Mouse (Mus musculus): ENCODE data around the gene Epb41l4b. TPM values are rescaled to one million over a fixed set of nuclear protein-coding genes. Genes with fewer than 3 reads are reported as not detected.

Gene Epb41l4b
- total RNA-seq, 2 experiments from 2014 or later, result 33.0 to 38.8 TPM

DNA sequence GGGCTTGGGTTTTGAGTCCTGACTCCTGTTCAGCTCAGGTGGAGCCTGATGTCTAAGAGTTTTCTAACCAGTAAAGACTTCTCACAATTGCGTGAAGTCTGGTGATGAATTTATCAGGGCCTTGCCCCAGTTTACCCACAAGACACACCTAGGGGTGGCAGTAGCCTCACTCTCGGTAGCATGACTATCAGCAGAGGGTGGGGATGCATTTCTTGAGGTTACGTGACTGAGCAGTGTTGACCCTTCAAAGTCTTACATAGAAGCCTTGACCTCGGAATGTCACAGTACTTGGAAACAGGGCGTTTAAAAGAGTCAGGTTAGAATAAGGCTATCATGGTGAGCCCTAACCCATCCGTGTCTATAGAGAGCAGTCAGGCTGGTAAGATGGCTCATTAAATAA lies 23.3 kb downstream of the Epb41l4b start:
- intact Hi-C loops (cut with DNase I), result no loop called here
- no peak for DNase-seq (ENCODE audit: low spot score in 2 of 2)

DNA sequence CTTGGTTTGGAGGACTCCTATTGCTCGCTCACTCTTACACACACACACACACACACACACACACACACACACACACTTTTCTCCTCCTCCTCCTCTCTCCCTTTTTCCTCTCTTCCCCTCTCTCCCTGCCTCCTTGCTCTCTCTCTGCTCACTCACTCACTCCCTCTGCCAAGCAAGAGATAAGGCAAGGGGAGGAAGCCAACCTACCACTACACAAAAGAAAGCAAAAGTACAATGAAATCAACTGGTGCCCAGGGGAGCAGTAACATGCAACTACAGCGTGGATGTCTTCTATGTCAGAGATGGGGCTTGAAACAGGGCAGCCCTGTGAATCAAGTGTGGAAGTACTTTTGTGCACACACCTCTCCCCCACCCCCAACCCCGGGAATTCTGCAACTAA lies 24.4 kb downstream of the Epb41l4b start:
- DNase-seq (ENCODE audit: low spot score in 2 of 2), result no peak
- intact Hi-C loops (cut with DNase I), result no loop called here

- intact Hi-C loops (cut with DNase I), result no loop called here
- DNase-seq (ENCODE audit: low spot score in 2 of 2), result no peak
Observed at GRCm38 (mm10) chr4:57116278-57116677, 27.0 kb downstream of the Epb41l4b start.

DNA sequence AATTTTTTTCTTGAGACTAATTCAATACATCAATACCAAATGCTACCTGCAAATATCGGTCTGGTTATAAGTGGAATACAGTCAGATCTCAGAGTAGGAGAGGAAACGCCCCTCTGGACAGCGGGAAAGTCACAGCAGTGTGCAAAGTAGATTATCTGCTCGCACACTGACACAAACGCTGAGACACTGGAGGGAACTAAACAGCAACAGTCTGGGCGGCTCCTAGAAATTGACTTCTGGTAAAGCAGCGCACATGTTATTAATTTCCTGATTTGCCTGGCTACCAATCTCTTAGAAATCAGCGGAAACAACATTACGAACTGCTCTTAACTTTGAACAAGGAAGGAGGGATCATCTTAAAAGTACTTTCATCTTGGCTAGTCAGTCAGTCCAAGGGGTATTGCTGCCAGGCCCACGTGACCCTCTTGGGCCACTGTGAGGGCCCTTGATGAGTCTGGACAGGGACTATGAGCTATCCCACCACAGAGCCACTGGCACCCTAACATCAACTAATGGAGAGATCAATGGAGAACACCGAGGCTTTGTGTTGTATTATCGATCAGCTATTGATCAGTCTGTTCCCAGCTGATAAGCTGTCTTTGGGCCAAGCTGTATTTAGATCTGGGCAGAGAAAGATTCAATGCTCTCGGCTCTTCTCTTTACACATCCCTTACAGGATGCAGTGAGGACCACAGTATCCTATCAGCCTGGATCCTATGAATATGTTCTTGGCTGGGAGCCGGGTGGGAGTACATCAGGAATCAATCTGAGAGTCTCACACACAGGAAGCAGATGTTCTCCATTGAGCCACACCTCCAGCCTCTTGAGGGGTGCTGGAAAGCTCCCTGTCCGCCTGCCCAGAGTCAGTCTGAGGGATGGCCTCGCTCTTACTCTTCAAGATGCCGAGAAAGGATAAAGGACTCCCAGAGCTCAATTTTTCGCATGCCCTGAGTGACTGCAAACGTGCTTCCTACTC lies 28.3 kb downstream of the Epb41l4b start:
- no peak for DNase-seq (ENCODE audit: low spot score in 2 of 2)
- intact Hi-C loops (cut with DNase I), result no loop called here

- DNase-seq (ENCODE audit: low spot score in 2 of 2), result no peak
- intact Hi-C loops (cut with DNase I), result no loop called here
Observed at GRCm38 (mm10) chr4:57113472-57114216, 29.6 kb downstream of the Epb41l4b start.

DNA sequence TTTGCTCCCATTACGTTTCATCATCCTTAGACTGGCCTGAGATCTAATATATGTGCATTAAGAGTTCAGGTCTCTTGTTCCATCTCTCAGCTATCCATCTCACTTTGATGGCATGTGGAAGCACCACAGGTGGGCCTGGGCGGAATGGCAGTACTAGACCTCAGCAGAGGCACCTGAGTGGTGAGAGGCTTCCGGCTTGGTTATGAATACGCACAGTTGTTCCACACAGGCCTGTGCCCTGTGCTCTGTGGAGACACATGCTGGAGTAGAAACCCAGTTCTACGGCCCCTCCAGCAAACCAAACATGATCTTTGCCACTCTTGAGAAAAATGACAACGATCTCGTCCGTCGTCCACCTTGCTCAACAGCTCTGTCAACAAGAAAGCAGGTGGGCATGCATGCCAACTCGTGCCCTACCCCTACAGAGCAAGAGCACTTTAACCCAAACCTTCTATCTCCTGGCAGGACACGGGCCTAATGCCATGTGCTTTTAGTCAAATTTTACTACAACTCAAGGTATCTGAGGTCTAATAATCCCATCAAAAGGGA lies 31.2 kb downstream of the Epb41l4b start:
- intact Hi-C loops (cut with DNase I), result no loop called here
- no peak for DNase-seq (ENCODE audit: low spot score in 2 of 2)

- intact Hi-C loops (cut with DNase I), result no loop called here
- no peak for DNase-seq (ENCODE audit: low spot score in 2 of 2)
Observed at GRCm38 (mm10) chr4:57111411-57111810, 31.8 kb downstream of the Epb41l4b start.

GRCm38 (mm10) chr4:57109543-57109942 lies 33.7 kb downstream of the Epb41l4b start:
- intact Hi-C loops (cut with DNase I), result no loop called here

GRCm38 (mm10) chr4:57105339-57105738 lies 37.9 kb downstream of the Epb41l4b start:
- intact Hi-C loops (cut with DNase I), result no loop called here
- no peak for DNase-seq (ENCODE audit: low spot score in 2 of 2)

More at GRCm38 (mm10) chr4:57109543-57109942, 33.7 kb downstream of the Epb41l4b start:
- no peak for DNase-seq (ENCODE audit: low spot score in 2 of 2)

- DNase-seq (ENCODE audit: low spot score in 2 of 2), result no peak
- intact Hi-C loops (cut with DNase I), result no loop called here
Observed at GRCm38 (mm10) chr4:57103830-57104229, 39.4 kb downstream of the Epb41l4b start.

GRCm38 (mm10) chr4:57101095-57101494 lies 42.1 kb downstream of the Epb41l4b start:
- no peak for DNase-seq (ENCODE audit: low spot score in 2 of 2)
- intact Hi-C loops (cut with DNase I), result no loop called here

GRCm38 (mm10) chr4:57097411-57097810 lies 45.8 kb downstream of the Epb41l4b start:
- intact Hi-C loops (cut with DNase I), result no loop called here
- DNase-seq (ENCODE audit: low spot score in 2 of 2), result no peak

- intact Hi-C loops (cut with DNase I), result no loop called here
- no peak for DNase-seq (ENCODE audit: low spot score in 2 of 2)
Observed at GRCm38 (mm10) chr4:57095569-57095968, 47.7 kb downstream of the Epb41l4b start.

GRCm38 (mm10) chr4:57091363-57091762 lies 51.9 kb downstream of the Epb41l4b start:
- intact Hi-C loops (cut with DNase I), result no loop called here
- DNase-seq (ENCODE audit: low spot score in 2 of 2), result no peak

- no peak for DNase-seq (ENCODE audit: low spot score in 2 of 2)
- intact Hi-C loops (cut with DNase I), result no loop called here
Observed at GRCm38 (mm10) chr4:57088301-57088700, 54.9 kb downstream of the Epb41l4b start.

- intact Hi-C loops (cut with DNase I), result no loop called here
- no peak for DNase-seq (ENCODE audit: low spot score in 2 of 2)
Observed at GRCm38 (mm10) chr4:57085750-57086400, 57.4 kb downstream of the Epb41l4b start.

DNA sequence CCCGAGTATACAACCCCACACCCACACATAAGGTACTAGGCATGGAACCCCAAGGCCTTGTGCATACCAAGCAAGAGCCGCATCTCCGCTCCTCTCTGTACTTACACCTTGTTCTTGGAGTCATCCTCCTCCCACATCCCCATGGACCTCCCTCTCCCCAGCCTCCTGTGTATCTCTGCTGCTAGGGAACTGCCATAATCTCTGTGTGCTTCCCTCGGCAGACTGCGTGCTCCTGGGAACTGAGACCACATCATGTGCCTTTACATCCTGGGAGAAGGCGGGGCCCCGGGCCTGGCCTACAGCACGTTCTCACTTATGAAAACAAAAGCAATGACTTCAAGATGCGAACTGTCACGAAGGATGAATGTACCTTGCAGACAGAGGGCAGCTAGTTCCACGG lies 59.6 kb downstream of the Epb41l4b start:
- no peak for DNase-seq (ENCODE audit: low spot score in 2 of 2)
- intact Hi-C loops (cut with DNase I), result no loop called here

GRCm38 (mm10) chr4:57082775-57083428 lies 60.3 kb downstream of the Epb41l4b start:
- intact Hi-C loops (cut with DNase I), result no loop called here
- DNase-seq (ENCODE audit: low spot score in 2 of 2), result no peak

GRCm38 (mm10) chr4:57081463-57081862 lies 61.8 kb downstream of the Epb41l4b start:
- no peak for DNase-seq (ENCODE audit: low spot score in 2 of 2)
- intact Hi-C loops (cut with DNase I), result no loop called here

Data from left cerebral cortex, postnatal 36 days (tissue).